Mouse (Mus musculus): ENCODE measurements around the gene Sac3d1. TPM values are rescaled to one million over a fixed set of nuclear protein-coding genes. Genes with fewer than 3 reads are reported as not detected.

Gene Sac3d1
- polyA plus RNA-seq, 1 experiment from 2014 or later: 46.3 TPM

GRCm38 (mm10) chr19:6113116-6113515 lies 5.3 kb downstream of the Sac3d1 start:
- no peak overlapping the region for H3K4me2 ChIP-seq (ENCODE audit: low read depth, low read length)
- WGBS: 68% methylated on average over 6 of the region's 6 CpGs
- no peak for ATAC-seq (ENCODE audit: low read depth)
- no peaks in the 10 kb centered on the region for H3K27me3 ChIP-seq (replicated peaks; ENCODE audit: control insufficient read depth, insufficient read depth, low read length)
- H3K4me1 ChIP-seq (ENCODE audit: control insufficient read depth, insufficient read depth, low read length): peaks cover 9% of the 10 kb centered on the region
- no peak overlapping the region for H3K27ac ChIP-seq (replicated peaks; ENCODE audit: low read depth, low read length)
- no peaks in the 10 kb centered on the region for H3K9me3 ChIP-seq (ENCODE audit: control insufficient read depth, low read length)
- no peak overlapping the region for H3K4me3 ChIP-seq (ENCODE audit: low read depth, low read length)
- H3K9ac ChIP-seq (ENCODE audit: low read depth, low read length): no peak overlapping the region
- DNase-seq (ENCODE audit: low spot score): no peak
- H3K36me3 ChIP-seq (ENCODE audit: control insufficient read depth, insufficient read depth, low read length): peaks cover 25% of the 10 kb centered on the region

- Histone ChIP-seq H3K4me2 (ENCODE audit: low read depth, low read length) (no peak within 1 kb of the TSS), H3K36me3 (ENCODE audit: control insufficient read depth, insufficient read depth, low read length) (no peaks in the 10 kb centered on the region), H3K27me3 (replicated peaks; ENCODE audit: control insufficient read depth, insufficient read depth, low read length) (no peaks in the 10 kb centered on the region), H3K4me1 (ENCODE audit: control insufficient read depth, insufficient read depth, low read length) (no peaks in the 10 kb centered on the region), H3K27ac (replicated peaks; ENCODE audit: low read depth, low read length) (no peak within 1 kb of the TSS), H3K9ac (ENCODE audit: low read depth, low read length) (no peak within 1 kb of the TSS), H3K9me3 (ENCODE audit: control insufficient read depth, low read length) (no peaks in the 10 kb centered on the region), H3K4me3 (ENCODE audit: low read depth, low read length) (no peak within 1 kb of the TSS)
- no peak for ATAC-seq (ENCODE audit: low read depth)
- 86% methylated on average over 7 of the region's 7 CpGs for WGBS
- DNase-seq (ENCODE audit: low spot score): no peak
Observed at GRCm38 (mm10) chr19:6105586-6105985, 12.9 kb downstream of the Sac3d1 start, which contains the start of gene Naaladl1. Gene Naaladl1, plus strand, starts transcription at chr19:6105782.

- Histone ChIP-seq H3K9ac (ENCODE audit: low read depth, low read length) (no peak overlapping the region), H3K27ac (replicated peaks; ENCODE audit: low read depth, low read length) (no peak overlapping the region), H3K4me1 (ENCODE audit: control insufficient read depth, insufficient read depth, low read length) (no peaks in the 10 kb centered on the region), H3K27me3 (replicated peaks; ENCODE audit: control insufficient read depth, insufficient read depth, low read length) (no peaks in the 10 kb centered on the region), H3K4me3 (ENCODE audit: low read depth, low read length) (no peak overlapping the region), H3K9me3 (ENCODE audit: control insufficient read depth, low read length) (no peaks in the 10 kb centered on the region), H3K4me2 (ENCODE audit: low read depth, low read length) (no peak overlapping the region), H3K36me3 (ENCODE audit: control insufficient read depth, insufficient read depth, low read length) (no peaks in the 10 kb centered on the region)
- DNase-seq (ENCODE audit: low spot score) (no peak), ATAC-seq (ENCODE audit: low read depth) (no peak)
- whole genome bisulfite sequencing: 80% methylated on average over 4 of the region's 4 CpGs
Observed at GRCm38 (mm10) chr19:6104476-6104875, 14.0 kb downstream of the Sac3d1 start.

GRCm38 (mm10) chr19:6102169-6102853 lies 16.1 kb downstream of the Sac3d1 start:
- Histone ChIP-seq H3K36me3 (ENCODE audit: control insufficient read depth, insufficient read depth, low read length) (no peaks in the 10 kb centered on the region), H3K9me3 (ENCODE audit: control insufficient read depth, low read length) (no peaks in the 10 kb centered on the region), H3K27ac (replicated peaks; ENCODE audit: low read depth, low read length) (no peak overlapping the region), H3K4me1 (ENCODE audit: control insufficient read depth, insufficient read depth, low read length) (no peaks in the 10 kb centered on the region), H3K4me2 (ENCODE audit: low read depth, low read length) (no peak overlapping the region), H3K9ac (ENCODE audit: low read depth, low read length) (no peak overlapping the region), H3K4me3 (ENCODE audit: low read depth, low read length) (no peak overlapping the region), H3K27me3 (replicated peaks; ENCODE audit: control insufficient read depth, insufficient read depth, low read length) (no peaks in the 10 kb centered on the region)
- DNase-seq (ENCODE audit: low spot score) (no peak), ATAC-seq (ENCODE audit: low read depth) (no peak)
- WGBS: 83% methylated on average over 6 of the region's 6 CpGs

- Histone ChIP-seq H3K27me3 (replicated peaks; ENCODE audit: control insufficient read depth, insufficient read depth, low read length) (no peaks in the 10 kb centered on the region), H3K36me3 (ENCODE audit: control insufficient read depth, insufficient read depth, low read length) (no peaks in the 10 kb centered on the region), H3K27ac (replicated peaks; ENCODE audit: low read depth, low read length) (no peak overlapping the region), H3K9ac (ENCODE audit: low read depth, low read length) (peak overlapping the region; percentile 25; the same call in 1 of the 2 replicates), H3K9me3 (ENCODE audit: control insufficient read depth, low read length) (no peaks in the 10 kb centered on the region), H3K4me1 (ENCODE audit: control insufficient read depth, insufficient read depth, low read length) (no peaks in the 10 kb centered on the region), H3K4me3 (ENCODE audit: low read depth, low read length) (no peak overlapping the region), H3K4me2 (ENCODE audit: low read depth, low read length) (no peak overlapping the region)
- ATAC-seq (ENCODE audit: low read depth) (no peak), DNase-seq (ENCODE audit: low spot score) (no peak)
- WGBS: 26% methylated on average over 6 of the region's 6 CpGs
Observed at GRCm38 (mm10) chr19:6101186-6101585, 17.3 kb downstream of the Sac3d1 start.

- DNase-seq (ENCODE audit: low spot score): no peak
- no peaks in the 10 kb centered on the region for H3K27me3 ChIP-seq (replicated peaks; ENCODE audit: control insufficient read depth, insufficient read depth, low read length)
- H3K36me3 ChIP-seq (ENCODE audit: control insufficient read depth, insufficient read depth, low read length): peaks cover 13% of the 10 kb centered on the region; the same call in 1 of the 2 replicates
- no peak for ATAC-seq (ENCODE audit: low read depth)
- no peak overlapping the region for H3K27ac ChIP-seq (replicated peaks; ENCODE audit: low read depth, low read length)
- no peaks in the 10 kb centered on the region for H3K9me3 ChIP-seq (ENCODE audit: control insufficient read depth, low read length)
- H3K9ac ChIP-seq (ENCODE audit: low read depth, low read length): no peak overlapping the region
- no peak overlapping the region for H3K4me2 ChIP-seq (ENCODE audit: low read depth, low read length)
- no peaks in the 10 kb centered on the region for H3K4me1 ChIP-seq (ENCODE audit: control insufficient read depth, insufficient read depth, low read length)
- 85% methylated on average over 3 of the region's 3 CpGs for WGBS
- H3K4me3 ChIP-seq (ENCODE audit: low read depth, low read length): no peak overlapping the region
Observed at GRCm38 (mm10) chr19:6097847-6098246, 20.6 kb downstream of the Sac3d1 start.

GRCm38 (mm10) chr19:6094119-6094518 lies 24.3 kb downstream of the Sac3d1 start, which contains the start of gene AC131692.1:
Gene AC131692.1, plus strand, starts transcription at chr19:6094419.
- Histone ChIP-seq H3K9me3 (ENCODE audit: control insufficient read depth, low read length) (no peaks in the 10 kb centered on the region), H3K4me1 (ENCODE audit: control insufficient read depth, insufficient read depth, low read length) (no peaks in the 10 kb centered on the region), H3K4me2 (ENCODE audit: low read depth, low read length) (no peak within 1 kb of the TSS), H3K4me3 (ENCODE audit: low read depth, low read length) (no peak within 1 kb of the TSS), H3K27ac (replicated peaks; ENCODE audit: low read depth, low read length) (no peak within 1 kb of the TSS), H3K27me3 (replicated peaks; ENCODE audit: control insufficient read depth, insufficient read depth, low read length) (no peaks in the 10 kb centered on the region), H3K9ac (ENCODE audit: low read depth, low read length) (peak within 1 kb of the TSS; percentile 19; the same call in 1 of the 2 replicates), H3K36me3 (ENCODE audit: control insufficient read depth, insufficient read depth, low read length) (peaks cover 45% of the 10 kb centered on the region)
- ATAC-seq (ENCODE audit: low read depth): no peak
- WGBS: 88% methylated on average over 7 of the region's 7 CpGs
- no peak for DNase-seq (ENCODE audit: low spot score)

- 93% methylated on average over 12 of the region's 13 CpGs for WGBS
Observed at GRCm38 (mm10) chr19:6088841-6089240, 29.6 kb downstream of the Sac3d1 start.

GRCm38 (mm10) chr19:6085417-6085879 lies 33.0 kb downstream of the Sac3d1 start:
- H3K36me3 ChIP-seq (ENCODE audit: control insufficient read depth, insufficient read depth, low read length): peaks cover 44% of the 10 kb centered on the region

More at GRCm38 (mm10) chr19:6088841-6089240, 29.6 kb downstream of the Sac3d1 start:
- Histone ChIP-seq H3K27me3 (replicated peaks; ENCODE audit: control insufficient read depth, insufficient read depth, low read length) (no peaks in the 10 kb centered on the region), H3K36me3 (ENCODE audit: control insufficient read depth, insufficient read depth, low read length) (peaks cover 49% of the 10 kb centered on the region), H3K9ac (ENCODE audit: low read depth, low read length) (no peak overlapping the region), H3K4me2 (ENCODE audit: low read depth, low read length) (no peak overlapping the region), H3K27ac (replicated peaks; ENCODE audit: low read depth, low read length) (no peak overlapping the region), H3K4me1 (ENCODE audit: control insufficient read depth, insufficient read depth, low read length) (peaks cover 3% of the 10 kb centered on the region), H3K9me3 (ENCODE audit: control insufficient read depth, low read length) (no peaks in the 10 kb centered on the region), H3K4me3 (ENCODE audit: low read depth, low read length) (no peak overlapping the region)
- no peak for DNase-seq (ENCODE audit: low spot score)
- no peak for ATAC-seq (ENCODE audit: low read depth)

More at GRCm38 (mm10) chr19:6085417-6085879, 33.0 kb downstream of the Sac3d1 start:
- Histone ChIP-seq H3K27ac (replicated peaks; ENCODE audit: low read depth, low read length) (peak overlapping the region; percentile 57), H3K4me1 (ENCODE audit: control insufficient read depth, insufficient read depth, low read length) (peaks cover 6% of the 10 kb centered on the region), H3K27me3 (replicated peaks; ENCODE audit: control insufficient read depth, insufficient read depth, low read length) (no peaks in the 10 kb centered on the region), H3K4me3 (ENCODE audit: low read depth, low read length) (peak overlapping the region; percentile 73), H3K9me3 (ENCODE audit: control insufficient read depth, low read length) (no peaks in the 10 kb centered on the region), H3K4me2 (ENCODE audit: low read depth, low read length) (peak overlapping the region; percentile 88), H3K9ac (ENCODE audit: low read depth, low read length) (peak overlapping the region; percentile 75)
- under 1% methylated on average over 17 of the region's 17 CpGs for WGBS
- DNase-seq (ENCODE audit: low spot score): peak; percentile 85
- ATAC-seq (ENCODE audit: low read depth): peak; percentile 71
